Mouse (Mus musculus): ENCODE data around the gene Dnajc6. TPM values are rescaled to one million over a fixed set of nuclear protein-coding genes. Genes with fewer than 3 reads are reported as not detected.

The Dnajc6 gene
- polyA plus RNA-seq, 1 experiment = 14.5 TPM

DNA sequence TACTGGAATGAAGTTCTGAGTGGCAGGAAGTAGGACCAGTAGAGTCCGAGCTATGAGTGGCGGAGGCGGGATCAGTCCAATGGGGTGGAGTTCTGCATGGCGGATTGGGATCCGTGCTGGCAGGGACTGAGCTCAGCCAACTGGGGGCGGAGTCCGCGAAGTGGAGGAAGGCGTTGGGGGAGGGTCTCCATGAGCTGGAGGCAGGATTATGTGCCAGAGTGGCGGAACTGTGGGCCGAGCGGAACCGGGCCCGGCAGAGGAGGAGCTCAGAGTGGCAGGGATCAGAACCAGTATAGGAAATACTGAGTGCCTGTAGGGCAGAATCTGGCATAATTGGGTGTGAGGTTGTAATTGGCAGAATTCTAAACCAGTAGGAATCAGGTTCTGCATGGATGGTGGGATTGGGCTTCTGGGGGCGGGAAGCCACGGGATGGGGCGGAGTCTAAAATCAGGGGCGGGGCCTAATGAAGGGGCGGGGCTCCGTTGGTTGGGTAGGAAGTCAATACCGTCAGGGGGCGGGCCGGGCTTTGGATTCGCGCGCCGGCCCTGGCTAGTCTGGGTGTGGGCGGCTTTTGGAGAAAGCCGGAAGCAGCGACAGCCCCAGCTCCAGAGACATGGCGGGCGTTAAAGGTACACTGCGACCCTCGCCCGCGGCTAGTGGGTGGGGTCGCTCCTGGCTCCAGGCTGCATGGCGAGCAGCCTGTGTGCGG, 150.9 kb downstream of the Dnajc6 start, which contains the start of gene Leprot:
Leprot (plus strand) TSS at position 523 of the 710 bp plus-strand sequence.
- 2% methylated on average over 39 of the region's 39 CpGs for WGBS
- peak; percentile 41 for TF ChIP-seq POLR2A (IDR thresholded peaks at IDR 0.05; ENCODE audit: low read depth, low read length)
- no peak for TF ChIP-seq CTCF (conservative IDR thresholded peaks at IDR 0.05; ENCODE audit: insufficient read depth, insufficient read length, low read depth, low read length)
- H3K4me3 ChIP-seq (ENCODE audit: insufficient read depth, low read depth, low read length) = peak within 1 kb of the TSS; percentile 88
- peaks cover 4% of the 10 kb centered on the region; the same call in 1 of the 2 replicates for H3K4me1 ChIP-seq (ENCODE audit: control insufficient read depth, insufficient read depth, low read length)
- H3K27ac ChIP-seq (ENCODE audit: insufficient read depth, low read depth, low read length) = peak within 1 kb of the TSS; percentile 95
- DNase-seq = peak; percentile 100
- H3K27me3 ChIP-seq (replicated peaks; ENCODE audit: control insufficient read depth, insufficient read depth, low read length) = no peaks in the 10 kb centered on the region
- H3K36me3 ChIP-seq (ENCODE audit: control insufficient read depth, insufficient read depth, low read length) = no peaks in the 10 kb centered on the region

DNA sequence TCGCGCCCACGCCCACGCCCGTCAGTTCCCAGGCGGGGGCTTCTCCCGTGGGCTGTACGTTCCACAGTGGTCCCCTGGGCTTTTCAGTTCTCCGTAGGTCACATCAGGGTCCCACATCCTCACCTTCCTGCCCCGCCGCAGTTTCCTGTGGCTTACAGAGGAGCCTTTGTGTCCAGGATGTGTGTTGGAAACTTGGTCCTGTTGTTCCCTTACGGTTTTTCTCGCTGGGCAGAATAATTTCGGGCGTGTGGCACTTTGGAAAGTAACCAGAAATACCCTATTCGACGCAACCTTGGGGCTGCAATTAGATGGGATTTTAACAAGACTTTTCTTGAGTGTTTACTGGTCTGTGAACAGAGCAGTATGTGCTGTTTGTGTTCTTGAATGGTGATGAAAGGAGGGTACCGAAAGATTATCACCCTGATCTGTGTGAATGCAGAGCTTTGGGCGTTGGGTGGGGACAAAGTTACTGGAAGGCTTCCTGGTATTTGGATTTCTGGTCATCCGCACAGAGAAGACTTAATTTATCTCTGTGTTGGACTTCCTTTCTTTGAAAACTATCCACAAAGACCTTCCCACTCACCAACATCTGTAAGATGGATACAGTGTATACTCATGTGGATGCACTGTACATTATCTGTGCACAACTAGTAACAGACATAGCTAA, 151.7 kb downstream of the Dnajc6 start:
- no peaks in the 10 kb centered on the region for H3K36me3 ChIP-seq (ENCODE audit: control insufficient read depth, insufficient read depth, low read length)
- DNase-seq = peak; percentile 63
- TF ChIP-seq POLR2A (IDR thresholded peaks at IDR 0.05; ENCODE audit: low read depth, low read length) = no peak
- TF ChIP-seq CTCF (conservative IDR thresholded peaks at IDR 0.05; ENCODE audit: insufficient read depth, insufficient read length, low read depth, low read length) = no peak
- peak overlapping the region; percentile 95 for H3K27ac ChIP-seq (ENCODE audit: insufficient read depth, low read depth, low read length)
- H3K4me3 ChIP-seq (ENCODE audit: insufficient read depth, low read depth, low read length) = peak overlapping the region; percentile 88
- 1% methylated on average over 20 of the region's 20 CpGs for WGBS
- no peaks in the 10 kb centered on the region for H3K27me3 ChIP-seq (replicated peaks; ENCODE audit: control insufficient read depth, insufficient read depth, low read length)
- peaks cover 4% of the 10 kb centered on the region; the same call in 1 of the 2 replicates for H3K4me1 ChIP-seq (ENCODE audit: control insufficient read depth, insufficient read depth, low read length)

DNA sequence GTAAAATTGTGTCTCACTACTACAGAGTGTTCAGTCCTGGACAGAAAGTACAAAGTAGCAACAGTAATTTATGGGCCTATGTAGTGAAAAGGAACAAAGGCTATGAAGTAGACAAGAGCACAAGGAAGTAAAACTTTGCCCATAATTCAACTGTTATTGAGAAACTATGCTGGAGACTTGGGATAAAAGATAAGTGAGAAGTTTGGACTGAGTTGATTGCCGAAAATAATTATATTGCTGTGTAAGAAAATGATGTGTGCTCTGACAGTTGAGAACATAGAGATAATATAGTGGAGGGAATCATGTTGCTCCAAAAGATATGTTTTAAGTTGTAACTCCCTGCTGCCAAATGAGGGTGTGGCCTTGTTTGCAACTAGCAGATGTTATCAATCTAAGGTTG, 152.3 kb downstream of the Dnajc6 start:
- TF ChIP-seq POLR2A (IDR thresholded peaks at IDR 0.05; ENCODE audit: low read depth, low read length) = no peak
- TF ChIP-seq CTCF (conservative IDR thresholded peaks at IDR 0.05; ENCODE audit: insufficient read depth, insufficient read length, low read depth, low read length) = no peak
- Histone ChIP-seq H3K27ac (ENCODE audit: insufficient read depth, low read depth, low read length) (peak overlapping the region; percentile 42), H3K4me3 (ENCODE audit: insufficient read depth, low read depth, low read length) (no peak overlapping the region), H3K4me1 (ENCODE audit: control insufficient read depth, insufficient read depth, low read length) (peaks cover 4% of the 10 kb centered on the region; the same call in 1 of the 2 replicates), H3K36me3 (ENCODE audit: control insufficient read depth, insufficient read depth, low read length) (no peaks in the 10 kb centered on the region), H3K27me3 (replicated peaks; ENCODE audit: control insufficient read depth, insufficient read depth, low read length) (no peaks in the 10 kb centered on the region)
- no peak for DNase-seq
- 60% methylated on average over 1 of the region's 1 CpGs for WGBS

DNA sequence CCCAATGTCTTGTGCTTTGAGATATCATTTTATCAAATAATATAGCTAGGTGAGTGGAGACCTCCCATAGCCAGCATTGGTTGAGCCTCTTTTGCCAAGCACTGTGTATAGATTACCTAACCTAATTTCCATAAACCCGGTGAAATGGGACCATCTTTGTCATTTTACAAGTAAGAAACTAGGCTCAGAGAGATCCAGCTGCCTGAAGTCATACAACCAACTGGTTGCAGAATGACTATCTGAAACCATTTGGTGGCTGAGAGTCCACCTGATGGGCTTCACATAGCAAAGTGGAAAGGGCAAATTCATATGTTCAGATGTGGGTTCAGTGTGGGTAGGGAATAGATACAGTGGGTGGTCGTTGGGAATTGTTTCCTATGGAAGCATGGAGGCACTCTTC, 154.5 kb downstream of the Dnajc6 start:
- Histone ChIP-seq H3K4me3 (ENCODE audit: insufficient read depth, low read depth, low read length) (no peak overlapping the region), H3K27me3 (replicated peaks; ENCODE audit: control insufficient read depth, insufficient read depth, low read length) (no peaks in the 10 kb centered on the region), H3K4me1 (ENCODE audit: control insufficient read depth, insufficient read depth, low read length) (peaks cover 4% of the 10 kb centered on the region; the same call in 1 of the 2 replicates), H3K27ac (ENCODE audit: insufficient read depth, low read depth, low read length) (no peak overlapping the region), H3K36me3 (ENCODE audit: control insufficient read depth, insufficient read depth, low read length) (no peaks in the 10 kb centered on the region)
- no peak for TF ChIP-seq CTCF (conservative IDR thresholded peaks at IDR 0.05; ENCODE audit: insufficient read depth, insufficient read length, low read depth, low read length)
- TF ChIP-seq POLR2A (IDR thresholded peaks at IDR 0.05; ENCODE audit: low read depth, low read length) = no peak
- DNase-seq = no peak
- WGBS = 93% methylated on average over 2 of the region's 2 CpGs

DNA sequence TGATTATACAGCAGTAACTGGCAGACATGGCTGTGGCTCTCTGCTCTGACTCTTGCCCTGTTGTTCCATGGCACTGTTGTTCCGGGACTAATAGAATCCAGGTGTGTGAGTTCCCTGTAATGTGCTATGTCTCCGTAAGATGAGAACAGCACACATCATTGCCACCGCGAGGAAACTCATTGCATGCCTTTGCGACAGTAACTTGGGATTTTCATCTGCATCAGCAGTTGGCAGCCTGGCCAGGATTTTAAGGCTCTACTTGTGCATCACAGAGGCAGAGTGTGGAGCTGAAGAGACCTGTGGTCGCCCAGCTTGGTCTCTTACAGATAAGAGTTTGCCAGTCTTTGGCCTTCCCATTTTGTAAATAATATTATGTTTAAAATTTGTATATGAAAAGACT, 157.8 kb downstream of the Dnajc6 start:
- peaks cover under 1% of the 10 kb centered on the region; the same call in 1 of the 2 replicates for H3K4me1 ChIP-seq (ENCODE audit: control insufficient read depth, insufficient read depth, low read length)
- TF ChIP-seq POLR2A (IDR thresholded peaks at IDR 0.05; ENCODE audit: low read depth, low read length) = no peak
- no peak for TF ChIP-seq CTCF (conservative IDR thresholded peaks at IDR 0.05; ENCODE audit: insufficient read depth, insufficient read length, low read depth, low read length)
- H3K36me3 ChIP-seq (ENCODE audit: control insufficient read depth, insufficient read depth, low read length) = no peaks in the 10 kb centered on the region
- 77% methylated on average over 6 of the region's 6 CpGs for WGBS
- H3K27me3 ChIP-seq (replicated peaks; ENCODE audit: control insufficient read depth, insufficient read depth, low read length) = no peaks in the 10 kb centered on the region
- H3K4me3 ChIP-seq (ENCODE audit: insufficient read depth, low read depth, low read length) = no peak overlapping the region
- no peak overlapping the region for H3K27ac ChIP-seq (ENCODE audit: insufficient read depth, low read depth, low read length)
- DNase-seq = no peak

DNA sequence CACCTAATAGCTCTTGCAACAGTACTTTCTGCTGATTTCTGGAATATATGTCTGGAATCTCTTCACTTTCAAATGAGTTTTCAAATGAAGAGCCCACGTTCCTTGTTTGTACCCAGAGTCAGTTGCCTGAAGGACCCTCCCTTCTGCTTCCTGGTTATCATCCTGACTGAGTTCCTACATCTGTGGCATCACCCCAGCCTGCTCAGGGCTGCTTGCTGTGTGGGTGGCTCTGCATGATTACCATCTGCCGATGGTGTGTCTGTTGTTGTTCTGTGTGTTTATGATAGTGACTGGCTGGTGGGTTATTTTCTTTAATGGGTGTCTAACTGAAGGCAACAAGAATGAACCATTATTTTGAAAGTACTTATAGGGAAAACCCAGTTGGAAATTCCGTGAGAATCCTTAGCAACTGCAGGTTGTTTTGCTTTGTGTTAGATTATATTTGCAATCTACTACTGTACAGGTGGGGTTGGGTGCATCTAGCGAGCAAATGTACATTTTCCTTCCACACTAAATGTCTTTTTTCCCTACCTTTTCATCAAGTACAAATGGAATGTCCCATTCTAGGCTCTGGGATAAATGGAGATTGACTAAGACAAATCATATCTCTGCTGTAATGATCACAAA, 158.5 kb downstream of the Dnajc6 start:
- H3K27me3 ChIP-seq (replicated peaks; ENCODE audit: control insufficient read depth, insufficient read depth, low read length) = no peaks in the 10 kb centered on the region
- no peaks in the 10 kb centered on the region; the same call in 1 of the 2 replicates for H3K4me1 ChIP-seq (ENCODE audit: control insufficient read depth, insufficient read depth, low read length)
- 79% methylated on average over 4 of the region's 4 CpGs for WGBS
- H3K4me3 ChIP-seq (ENCODE audit: insufficient read depth, low read depth, low read length) = no peak overlapping the region
- H3K27ac ChIP-seq (ENCODE audit: insufficient read depth, low read depth, low read length) = no peak overlapping the region
- no peak for DNase-seq
- H3K36me3 ChIP-seq (ENCODE audit: control insufficient read depth, insufficient read depth, low read length) = no peaks in the 10 kb centered on the region; the same call in 1 of the 2 replicates
- TF ChIP-seq CTCF (conservative IDR thresholded peaks at IDR 0.05; ENCODE audit: insufficient read depth, insufficient read length, low read depth, low read length) (no peak), POLR2A (IDR thresholded peaks at IDR 0.05; ENCODE audit: low read depth, low read length) (no peak)

DNA sequence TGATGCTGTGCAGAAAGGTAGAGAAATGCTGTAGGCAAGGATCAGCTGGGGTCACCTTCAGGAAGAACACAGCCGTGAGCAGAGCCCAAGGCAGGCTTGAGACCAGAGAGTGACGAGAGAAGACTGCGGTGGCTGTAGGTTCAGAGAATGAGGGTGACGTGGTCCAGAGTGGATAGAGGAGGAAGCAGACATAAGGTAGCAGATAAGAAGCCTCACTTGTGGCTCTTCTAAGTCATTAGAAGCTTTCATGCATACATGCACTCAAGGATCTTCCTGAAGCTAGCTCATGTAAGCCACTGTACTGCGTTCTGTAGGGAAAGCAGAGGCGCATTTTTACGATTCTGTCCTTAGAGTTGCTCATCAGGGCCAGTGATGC, 159.0 kb downstream of the Dnajc6 start:
- 89% methylated on average over 7 of the region's 7 CpGs for WGBS
- H3K27ac ChIP-seq (ENCODE audit: insufficient read depth, low read depth, low read length) = no peak overlapping the region
- no peaks in the 10 kb centered on the region; the same call in 1 of the 2 replicates for H3K4me1 ChIP-seq (ENCODE audit: control insufficient read depth, insufficient read depth, low read length)
- H3K27me3 ChIP-seq (replicated peaks; ENCODE audit: control insufficient read depth, insufficient read depth, low read length) = no peaks in the 10 kb centered on the region
- no peaks in the 10 kb centered on the region; the same call in 1 of the 2 replicates for H3K36me3 ChIP-seq (ENCODE audit: control insufficient read depth, insufficient read depth, low read length)
- no peak overlapping the region for H3K4me3 ChIP-seq (ENCODE audit: insufficient read depth, low read depth, low read length)
- DNase-seq = no peak
- TF ChIP-seq CTCF (conservative IDR thresholded peaks at IDR 0.05; ENCODE audit: insufficient read depth, insufficient read length, low read depth, low read length) (no peak), POLR2A (IDR thresholded peaks at IDR 0.05; ENCODE audit: low read depth, low read length) (no peak)

Data from kidney, adult 2 months (tissue).